Mouse (Mus musculus): ENCODE results near the gene Gm49318. TPM values are rescaled to one million over a fixed set of nuclear protein-coding genes. Genes with fewer than 3 reads are reported as not detected.
"Not testable (repeated sequence)": the region's sequence is repeated elsewhere in the genome, so short reads cannot be mapped to it uniquely, and the experiment has no call there.

The Gm49318 gene
- polyA plus RNA-seq, 1 experiment: not detected

DNA sequence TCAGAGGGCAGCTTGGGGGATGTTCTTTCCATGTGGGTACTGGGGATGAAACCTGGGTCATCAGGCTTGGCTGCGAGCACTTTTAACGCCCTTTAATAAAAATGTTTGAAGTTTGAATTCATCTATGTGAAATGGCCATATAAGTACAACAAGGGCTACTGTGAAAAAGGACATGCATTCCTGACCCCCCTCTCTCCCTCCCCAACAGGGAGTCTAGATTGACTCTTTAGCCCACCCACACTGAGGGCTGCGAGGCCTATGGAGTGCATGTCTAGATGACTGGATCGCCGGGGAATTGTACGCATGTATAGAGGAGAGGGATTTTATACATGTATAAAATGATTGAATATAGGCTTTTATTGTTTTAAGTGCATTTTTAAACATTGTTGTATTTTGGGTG is 15.0 kb upstream of the Gm49318 start:
- Histone ChIP-seq H3ac (ENCODE audit: control insufficient read depth, insufficient read length) (peak overlapping the region; percentile 24), H3K4me3 (peak overlapping the region; percentile 81), H3K4me2 (ENCODE audit: low read depth) (peak overlapping the region; percentile 99), H3K36me3 (ENCODE audit: control insufficient read depth, insufficient read depth) (no peaks in the 10 kb centered on the region), H3K27me3 (ENCODE audit: control insufficient read depth, insufficient read depth, insufficient read length) (no peaks in the 10 kb centered on the region), H3K79me2 (ENCODE audit: control insufficient read depth, insufficient read depth) (peaks cover 4% of the 10 kb centered on the region)
- TF ChIP-seq MYOG (IDR thresholded peaks at IDR 0.05; ENCODE audit: control insufficient read depth in 1 of 3, insufficient read depth in 1 of 3, insufficient read length in 2 of 3, low read depth in 2 of 3) (no peak), SRF (IDR thresholded peaks at IDR 0.05; ENCODE audit: control insufficient read depth, insufficient read length, low read depth) (no peak), TCF12 (IDR thresholded peaks at IDR 0.05; ENCODE audit: insufficient read depth, poor library complexity, severe bottlenecking) (no peak), REST (IDR thresholded peaks at IDR 0.05; ENCODE audit: insufficient read depth, insufficient read length) (no peak), USF1 (IDR thresholded peaks at IDR 0.05; ENCODE audit: low read depth) (no peak), MAX (IDR thresholded peaks at IDR 0.05; ENCODE audit: low read depth) (no peak), CEBPB (IDR thresholded peaks at IDR 0.05; ENCODE audit: insufficient read depth, poor library complexity, severe bottlenecking) (no peak), E2F4 (IDR thresholded peaks at IDR 0.05; ENCODE audit: insufficient read depth) (no peak), TCF3 (IDR thresholded peaks at IDR 0.05; ENCODE audit: insufficient read length, low read depth) (no peak), POLR2A (IDR thresholded peaks at IDR 0.05; ENCODE audit: insufficient read length, low read depth) (no peak), MYOD1 (IDR thresholded peaks at IDR 0.05; ENCODE audit: control insufficient read depth in 1 of 3, insufficient read length in 2 of 3, low read depth in 2 of 3) (no peak), POLR2AphosphoS2 (IDR thresholded peaks at IDR 0.05; ENCODE audit: insufficient read length, low read depth) (no peak)

DNA sequence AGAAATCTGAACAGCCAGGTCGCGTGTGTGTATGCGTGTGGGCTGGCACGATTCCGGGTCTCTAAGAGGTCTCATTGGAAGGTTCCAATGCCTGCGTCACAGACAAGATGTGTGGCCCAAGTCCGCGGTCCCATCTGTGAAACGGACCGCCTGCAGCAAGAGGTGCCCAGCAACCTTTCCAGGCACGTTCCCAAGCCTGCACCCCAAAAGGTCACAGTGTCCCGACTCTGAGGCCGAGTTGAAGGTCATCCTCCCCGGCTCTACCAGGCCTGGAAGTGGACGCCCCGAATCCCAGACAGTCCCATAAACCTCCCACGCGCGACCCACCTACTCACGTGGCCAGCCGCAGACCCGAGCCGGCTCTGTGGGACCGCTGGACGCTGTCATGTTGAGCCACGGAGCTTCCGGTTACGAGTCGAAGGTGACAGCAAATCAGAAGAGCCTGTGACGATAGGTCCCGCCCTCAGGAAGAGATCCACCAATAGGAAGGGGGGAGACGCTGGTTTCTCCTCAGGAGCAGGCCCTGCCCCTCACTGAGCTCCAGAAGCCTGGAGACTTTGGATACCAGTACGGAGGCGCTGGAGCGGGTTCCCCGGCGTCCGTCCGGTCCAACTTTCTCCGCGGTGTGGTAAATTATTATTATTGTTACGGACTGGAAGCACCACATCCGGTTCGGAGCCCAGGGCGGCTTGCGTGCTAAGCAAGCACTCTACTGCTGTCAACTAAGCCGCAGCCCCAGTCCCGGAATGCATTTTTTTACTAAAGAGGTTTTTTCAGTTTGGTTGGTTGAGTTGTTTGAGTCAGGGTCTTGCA is 14.2 kb upstream of the Gm49318 start, which contains the start of gene Ecsit:
Gene Ecsit, minus strand, starts transcription at position 417 of the 813 bp plus-strand sequence.
- peak within 1 kb of the TSS; percentile 81 for H3K4me3 ChIP-seq
- H3K36me3 ChIP-seq (ENCODE audit: control insufficient read depth, insufficient read depth): peaks cover 2% of the 10 kb centered on the region
- peaks cover 4% of the 10 kb centered on the region for H3K79me2 ChIP-seq (ENCODE audit: control insufficient read depth, insufficient read depth)
- peak within 1 kb of the TSS; percentile 24 for H3ac ChIP-seq (ENCODE audit: control insufficient read depth, insufficient read length)
- peak within 1 kb of the TSS; percentile 99 for H3K4me2 ChIP-seq (ENCODE audit: low read depth)
- no peak for TF ChIP-seq E2F4 (IDR thresholded peaks at IDR 0.05; ENCODE audit: insufficient read depth)
- TF ChIP-seq USF1 (IDR thresholded peaks at IDR 0.05; ENCODE audit: low read depth): peak; percentile 26
- no peak for TF ChIP-seq REST (IDR thresholded peaks at IDR 0.05; ENCODE audit: insufficient read depth, insufficient read length)
- peak in 1 of 3 experiments; percentile 1 for TF ChIP-seq MYOD1 (IDR thresholded peaks at IDR 0.05; ENCODE audit: control insufficient read depth in 1 of 3, insufficient read length in 2 of 3, low read depth in 2 of 3)
- peak; percentile 56 for TF ChIP-seq POLR2AphosphoS2 (IDR thresholded peaks at IDR 0.05; ENCODE audit: insufficient read length, low read depth)
- TF ChIP-seq MAX (IDR thresholded peaks at IDR 0.05; ENCODE audit: low read depth): no peak
- TF ChIP-seq POLR2A (IDR thresholded peaks at IDR 0.05; ENCODE audit: insufficient read length, low read depth): peak; percentile 80
- H3K27me3 ChIP-seq (ENCODE audit: control insufficient read depth, insufficient read depth, insufficient read length): no peaks in the 10 kb centered on the region

GRCm38 (mm10) chr9:22084667-22085021 is 13.6 kb upstream of the Gm49318 start:
- Histone ChIP-seq H3K79me2 (ENCODE audit: control insufficient read depth, insufficient read depth) (peaks cover 4% of the 10 kb centered on the region), H3K4me2 (ENCODE audit: low read depth) (peak overlapping the region; percentile 95), H3K36me3 (ENCODE audit: control insufficient read depth, insufficient read depth) (peaks cover 3% of the 10 kb centered on the region), H3K4me3 (peak overlapping the region; percentile 81), H3ac (ENCODE audit: control insufficient read depth, insufficient read length) (peak overlapping the region; percentile 24), H3K27me3 (ENCODE audit: control insufficient read depth, insufficient read depth, insufficient read length) (no peaks in the 10 kb centered on the region)
- TF ChIP-seq MYOD1 (IDR thresholded peaks at IDR 0.05; ENCODE audit: control insufficient read depth in 1 of 3, insufficient read length in 2 of 3, low read depth in 2 of 3) (peak in 1 of 3 experiments; percentile 0), SRF (IDR thresholded peaks at IDR 0.05; ENCODE audit: control insufficient read depth, insufficient read length, low read depth) (no peak), REST (IDR thresholded peaks at IDR 0.05; ENCODE audit: insufficient read depth, insufficient read length) (no peak)

DNA sequence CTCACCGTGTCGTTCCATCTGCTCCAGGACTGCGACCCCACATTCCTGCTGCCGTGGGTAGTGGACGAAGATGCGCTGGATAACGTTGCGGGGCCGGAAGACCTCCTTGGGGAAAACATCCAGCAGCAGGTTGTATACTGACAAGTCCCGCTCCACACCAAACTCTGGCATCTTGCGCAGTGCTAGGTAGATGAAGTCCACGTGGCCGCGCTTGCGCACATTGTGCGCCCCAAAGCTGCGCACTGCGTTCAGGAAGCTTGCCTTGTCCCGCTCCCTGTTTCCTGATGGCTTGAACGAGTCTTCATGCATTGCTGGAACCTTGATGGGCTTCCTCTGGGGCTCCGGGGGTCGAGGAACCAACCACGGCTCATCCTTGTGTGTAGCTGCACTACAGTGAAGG is 5.2 kb upstream of the Gm49318 start:
- Histone ChIP-seq H3K79me2 (ENCODE audit: control insufficient read depth, insufficient read depth) (no peaks in the 10 kb centered on the region), H3K36me3 (ENCODE audit: control insufficient read depth, insufficient read depth) (peaks cover 8% of the 10 kb centered on the region), H3K4me3 (no peak overlapping the region), H3K27me3 (ENCODE audit: control insufficient read depth, insufficient read depth, insufficient read length) (no peaks in the 10 kb centered on the region), H3K4me2 (ENCODE audit: low read depth) (no peak overlapping the region), H3ac (ENCODE audit: control insufficient read depth, insufficient read length) (no peak overlapping the region)
- TF ChIP-seq USF1 (IDR thresholded peaks at IDR 0.05; ENCODE audit: low read depth) (no peak), REST (IDR thresholded peaks at IDR 0.05; ENCODE audit: insufficient read depth, insufficient read length) (no peak), TCF3 (IDR thresholded peaks at IDR 0.05; ENCODE audit: insufficient read length, low read depth) (no peak), CEBPB (IDR thresholded peaks at IDR 0.05; ENCODE audit: insufficient read depth, poor library complexity, severe bottlenecking) (no peak), POLR2AphosphoS2 (IDR thresholded peaks at IDR 0.05; ENCODE audit: insufficient read length, low read depth) (no peak), MYOG (IDR thresholded peaks at IDR 0.05; ENCODE audit: control insufficient read depth in 1 of 3, insufficient read depth in 1 of 3, insufficient read length in 2 of 3, low read depth in 2 of 3) (no peak), TCF12 (IDR thresholded peaks at IDR 0.05; ENCODE audit: insufficient read depth, poor library complexity, severe bottlenecking) (no peak), SRF (IDR thresholded peaks at IDR 0.05; ENCODE audit: control insufficient read depth, insufficient read length, low read depth) (no peak), E2F4 (IDR thresholded peaks at IDR 0.05; ENCODE audit: insufficient read depth) (no peak), POLR2A (IDR thresholded peaks at IDR 0.05; ENCODE audit: insufficient read length, low read depth) (no peak), MAX (IDR thresholded peaks at IDR 0.05; ENCODE audit: low read depth) (no peak), MYOD1 (IDR thresholded peaks at IDR 0.05; ENCODE audit: control insufficient read depth in 1 of 3, insufficient read length in 2 of 3, low read depth in 2 of 3) (no peak)

GRCm38 (mm10) chr9:22075778-22076177 is 4.7 kb upstream of the Gm49318 start:
- H3K4me3 ChIP-seq; H3K36me3 ChIP-seq (ENCODE audit: control insufficient read depth, insufficient read depth); H3ac ChIP-seq (ENCODE audit: control insufficient read depth, insufficient read length); H3K79me2 ChIP-seq (ENCODE audit: control insufficient read depth, insufficient read depth); H3K4me2 ChIP-seq (ENCODE audit: low read depth); H3K27me3 ChIP-seq (ENCODE audit: control insufficient read depth, insufficient read depth, insufficient read length): not testable (repeated sequence)

Data from myocyte (in vitro differentiated cells).